Comparison of ENCODE assay signal across 18 mouse cellular contexts in genomic region chr5:144036952-144037351, GRCm38 (mm10). TPM values are rescaled to one million over a fixed set of nuclear protein-coding genes. Genes with fewer than 3 reads are reported as not detected.
A peak's percentile ranks its signal among the peaks of the same experiment; 100 is the strongest.
DNase-seq lines count a peak whose midpoint lies in the region; ATAC-seq and TF ChIP-seq lines count a peak whose summit lies in the region.
"Had no signal": no experiment of that assay in that cellular context is flagged by ENCODE, and none has a peak within 500 bp of the region (broad histone marks: within the 10 kb centered on the region; RNA-seq: fewer than 3 reads in every experiment).

No protein-coding gene starts in this region.

- 0 out of 2 replicates have a peak, but pooled peaks have one; percentile 26 for TF ChIP-seq POLR2A in cortical plate, adult 2 months (IDR thresholded peaks at IDR 0.05; ENCODE audit: extremely low read depth, insufficient read depth, low read length)

- H3K27ac ChIP-seq in hindbrain, postnatal 0 days = no peak overlapping the region
- H3K27ac ChIP-seq in hindbrain, embryonic 12.5 days = no peak overlapping the region
- H3K27ac ChIP-seq in cortical plate, adult 2 months (ENCODE audit: insufficient read depth, low read length) = no peak overlapping the region
- H3K27ac ChIP-seq in midbrain, postnatal 0 days (ENCODE audit: low read depth, low read length) = no peak overlapping the region
- H3K27ac ChIP-seq: hindbrain, embryonic 13.5 days; liver, embryonic 13.5 days had no signal

- no peaks in the 10 kb centered on the region for H3K36me3 ChIP-seq in hindbrain, postnatal 0 days (ENCODE audit: insufficient read depth, low read length)
- no peaks in the 10 kb centered on the region for H3K36me3 ChIP-seq in hindbrain, embryonic 12.5 days
- no peaks in the 10 kb centered on the region for H3K36me3 ChIP-seq in megakaryocyte, embryonic 14.5 days (replicated peaks; ENCODE audit: low read length)
- H3K36me3 ChIP-seq in midbrain, postnatal 0 days (ENCODE audit: insufficient read depth, low read length) = no peaks in the 10 kb centered on the region
- H3K36me3 ChIP-seq: hindbrain, embryonic 13.5 days; liver, embryonic 13.5 days had no signal

- TF ChIP-seq CTCF in hindbrain, postnatal 0 days (IDR thresholded peaks at IDR 0.05; ENCODE audit: low read depth) = no peak
- no peak for TF ChIP-seq CTCF in cortical plate, adult 2 months (IDR thresholded peaks at IDR 0.05; ENCODE audit: extremely low read depth, insufficient read depth, low read length)
- no peak for TF ChIP-seq CTCF in midbrain, postnatal 0 days (IDR thresholded peaks at IDR 0.05)

- peak overlapping the region; percentile 21; the same call in 1 of the 2 replicates for H3K4me2 ChIP-seq in hindbrain, postnatal 0 days (ENCODE audit: low read depth, low read length)
- H3K4me2 ChIP-seq in hindbrain, embryonic 12.5 days (replicated peaks) = no peak overlapping the region
- peak overlapping the region; percentile 5; the same call in 1 of the 2 replicates for H3K4me2 ChIP-seq in midbrain, postnatal 0 days (ENCODE audit: low read depth, low read length, poor library complexity, severe bottlenecking)
- H3K4me2 ChIP-seq: heart, embryonic 11.5 days; hindbrain, embryonic 13.5 days; liver, embryonic 13.5 days had no signal

- no peaks in the 10 kb centered on the region for H3K9me3 ChIP-seq in hindbrain, postnatal 0 days (ENCODE audit: low read length)
- H3K9me3 ChIP-seq in hindbrain, embryonic 12.5 days (replicated peaks) = peaks cover 7% of the 10 kb centered on the region; the same call in 1 of the 2 replicates
- H3K9me3 ChIP-seq in megakaryocyte, embryonic 14.5 days = peaks cover 10% of the 10 kb centered on the region
- H3K9me3 ChIP-seq in midbrain, postnatal 0 days (ENCODE audit: low read length) = no peaks in the 10 kb centered on the region
- H3K9me3 ChIP-seq: hindbrain, embryonic 13.5 days had no signal

- H3K27me3 ChIP-seq in hindbrain, postnatal 0 days (ENCODE audit: insufficient read depth, low read length) = no peaks in the 10 kb centered on the region
- no peaks in the 10 kb centered on the region for H3K27me3 ChIP-seq in hindbrain, embryonic 12.5 days
- H3K27me3 ChIP-seq in megakaryocyte, embryonic 14.5 days (replicated peaks) = peaks cover 11% of the 10 kb centered on the region
- no peaks in the 10 kb centered on the region for H3K27me3 ChIP-seq in midbrain, postnatal 0 days (ENCODE audit: insufficient read depth, low read length)
- H3K27me3 ChIP-seq: hindbrain, embryonic 13.5 days had no signal

- 54% methylated on average over 17 of the region's 17 CpGs for WGBS in hindbrain, postnatal 0 days
- WGBS in hindbrain, embryonic 12.5 days = 58% methylated on average over 17 of the region's 17 CpGs
- WGBS in midbrain, postnatal 0 days = 58% methylated on average over 17 of the region's 17 CpGs

- 0 out of 2 replicates have a peak overlapping the region, but pooled peaks have one; percentile 4 for H3K4me3 ChIP-seq in hindbrain, postnatal 0 days (ENCODE audit: low read length)
- no peak overlapping the region for H3K4me3 ChIP-seq in hindbrain, embryonic 12.5 days
- H3K4me3 ChIP-seq in megakaryocyte, embryonic 14.5 days (replicated peaks) = peak overlapping the region; percentile 57
- H3K4me3 ChIP-seq in cortical plate, adult 2 months (ENCODE audit: insufficient read depth, low read length) = peak overlapping the region; percentile 34
- H3K4me3 ChIP-seq in midbrain, postnatal 0 days (ENCODE audit: low read depth, low read length) = peak overlapping the region; percentile 12; the same call in 1 of the 2 replicates
- H3K4me3 ChIP-seq: hindbrain, embryonic 13.5 days; liver, embryonic 13.5 days had no signal

- no peak for ATAC-seq in hindbrain, postnatal 0 days
- ATAC-seq in hindbrain, embryonic 12.5 days (ENCODE audit: low FRiP score) = no peak
- no peak for ATAC-seq in megakaryocyte, adult 5-6 weeks (ENCODE audit: poor library complexity, severe bottlenecking)
- ATAC-seq in midbrain, postnatal 0 days (ENCODE audit: low FRiP score) = no peak
- ATAC-seq: CD4-positive, CD25-positive, alpha-beta regulatory T cell, adult 4 months had no signal

- no peak overlapping the region for H3K9ac ChIP-seq in hindbrain, postnatal 0 days (replicated peaks; ENCODE audit: low read length)
- no peak overlapping the region for H3K9ac ChIP-seq in hindbrain, embryonic 12.5 days
- 0 out of 2 replicates have a peak overlapping the region, but pooled peaks have one; percentile 24 for H3K9ac ChIP-seq in midbrain, postnatal 0 days (replicated peaks; ENCODE audit: low read length, poor library complexity, severe bottlenecking)
- H3K9ac ChIP-seq: hindbrain, embryonic 13.5 days; liver, embryonic 13.5 days had no signal

- no peaks in the 10 kb centered on the region for H3K4me1 ChIP-seq in hindbrain, postnatal 0 days (ENCODE audit: insufficient read depth, low read length)
- no peaks in the 10 kb centered on the region for H3K4me1 ChIP-seq in hindbrain, embryonic 12.5 days
- H3K4me1 ChIP-seq in megakaryocyte, embryonic 14.5 days = peaks cover 10% of the 10 kb centered on the region
- H3K4me1 ChIP-seq in cortical plate, adult 2 months (ENCODE audit: control insufficient read depth, insufficient read depth, low read length) = peaks cover 1% of the 10 kb centered on the region
- H3K4me1 ChIP-seq in midbrain, postnatal 0 days (ENCODE audit: insufficient read depth, low read length) = no peaks in the 10 kb centered on the region

- DNase-seq in hindbrain, postnatal 0 days (ENCODE audit: low spot score) = no peak
- DNase-seq in midbrain, postnatal 0 days (ENCODE audit: low spot score) = no peak
- DNase-seq in urinary bladder, adult 18-20 months (ENCODE audit: low spot score in 2 of 2) = no peak
- DNase-seq: adrenal gland, postnatal 14 days; cerebellum, adult 9-11 months; kidney, adult 8-10 months; liver, embryonic 13.5 days; thymus, adult 2 months had no signal

RNA-seq across cellular contexts. Expression of gene Ocm, which starts 10.5 kb away (rescaled TPM):
- not detected in 2 replicates for total RNA-seq in hindbrain, postnatal 0 days (2014; rRNA removed)
- polyA plus RNA-seq in hindbrain, postnatal 0 days (2015; fragmentation: Nextera tagmentation; extraction: Ambion mirVana) = 0.39 and 0.54 TPM in 2 replicates
- polyA plus RNA-seq in hindbrain, embryonic 12.5 days (2016; fragmentation: Nextera tagmentation; extraction: Ambion mirVana) = not detected in 2 replicates
- not detected in 2 replicates for polyA plus RNA-seq in megakaryocyte, embryonic 14.5 days (2012; ENCODE audit: insufficient read depth, low replicate concordance)
- 0.36 TPM in 1 of 2 replicates, not detected in the other for total RNA-seq in megakaryocyte, adult 5-6 weeks (2015)
- not detected in 2 replicates for total RNA-seq in megakaryocyte, adult 5-6 weeks (2017)
- polyA plus RNA-seq in cortical plate, adult 2 months (2012; rRNA removed) = 1.8 TPM in 2 replicates
- total RNA-seq in midbrain, postnatal 0 days (2014; rRNA removed) = not detected in 2 replicates
- polyA plus RNA-seq in midbrain, postnatal 0 days (2015; fragmentation: Nextera tagmentation; extraction: Ambion mirVana) = 0.25 and 0.43 TPM in 2 replicates
- total RNA-seq: adrenal gland, postnatal 14 days; gastrocnemius, postnatal 4 days; layer of hippocampus, adult 18-20 months; megakaryocyte progenitor cell, adult 5-6 weeks had no signal
- polyA plus RNA-seq: CD4-positive, CD25-positive, alpha-beta regulatory T cell, adult 4 months; heart, embryonic 11.5 days; hindbrain, embryonic 13.5 days; liver, embryonic 13.5 days; thymus, adult 2 months had no signal

RNA-seq across cellular contexts. Expression of gene Ccz1, which starts 22.3 kb away (rescaled TPM):
- total RNA-seq in hindbrain, postnatal 0 days (2014; rRNA removed) = 38.7 and 52.0 TPM in 2 replicates
- 71.2 and 74.8 TPM in 2 replicates for polyA plus RNA-seq in hindbrain, postnatal 0 days (2015; fragmentation: Nextera tagmentation; extraction: Ambion mirVana)
- polyA plus RNA-seq in hindbrain, embryonic 12.5 days (2016; fragmentation: Nextera tagmentation; extraction: Ambion mirVana) = 99.4 and 108 TPM in 2 replicates
- polyA plus RNA-seq in megakaryocyte, embryonic 14.5 days (2012; ENCODE audit: insufficient read depth, low replicate concordance) = 17.2 and 33.1 TPM in 2 replicates
- 79.6 and 85.3 TPM in 2 replicates for total RNA-seq in megakaryocyte, adult 5-6 weeks (2015)
- 98.3 and 103 TPM in 2 replicates for total RNA-seq in megakaryocyte, adult 5-6 weeks (2017)
- polyA plus RNA-seq in cortical plate, adult 2 months (2012; rRNA removed) = 36.2 and 37.4 TPM in 2 replicates
- total RNA-seq in midbrain, postnatal 0 days (2014; rRNA removed) = 46.9 and 72.6 TPM in 2 replicates
- polyA plus RNA-seq in midbrain, postnatal 0 days (2015; fragmentation: Nextera tagmentation; extraction: Ambion mirVana) = 69.3 and 70.3 TPM in 2 replicates
